Mouse (Mus musculus) intestine, embryonic 14.5 days (tissue): ENCODE results near the gene Naxd. TPM values are rescaled to one million over a fixed set of nuclear protein-coding genes. Genes with fewer than 3 reads are reported as not detected.
"Not testable (repeated sequence)": the region's sequence is repeated elsewhere in the genome, so short reads cannot be mapped to it uniquely, and the experiment has no call there.

Source experiments
- ATAC-seq: fragments of 200-750 bp; cut with Nextera tagmentation; replicated peaks from 2 replicates; pipeline ENCODE4 v1.8.0; 2017; ENCODE audit warnings: low read depth, moderate number of reproducible peaks, moderate TSS enrichment, moderate library complexity; ENCODE audit not compliant: low FRiP score, low TSS enrichment
- DNase-seq: peaks from one replicate; pipeline ENCODE4 v3.0.0-alpha.2; 2018; ENCODE audit warnings: low spot score
- H3K27ac ChIP-seq: fragments of 300-500 bp; sonication (generic); 2 replicates; pipeline ENCODE4 v1.5.1; 2014; ENCODE audit warnings: low read depth, mild to moderate bottlenecking, control low read depth
- H3K27me3 ChIP-seq: fragments of 300-500 bp; sonication (generic); replicated peaks from 2 replicates; pipeline ENCODE4 v1.6.1; 2014; ENCODE audit warnings: low read length, control low read depth; ENCODE audit not compliant: control insufficient read depth, insufficient read depth
- H3K36me3 ChIP-seq: fragments of 300-500 bp; sonication (generic); 2 replicates; pipeline ENCODE4 v1.6.1; 2014; ENCODE audit warnings: low read length, control low read depth; ENCODE audit not compliant: control insufficient read depth, insufficient read depth
- H3K4me1 ChIP-seq: fragments of 300-500 bp; sonication (generic); replicated peaks from 2 replicates; pipeline ENCODE4 v1.6.1; 2014; ENCODE audit warnings: low read length, control low read depth, mixed read lengths; ENCODE audit not compliant: control insufficient read depth, insufficient read depth
- H3K4me2 ChIP-seq: fragments of 300-500 bp; sonication (generic); 2 replicates; pipeline ENCODE4 v1.6.1; 2014; ENCODE audit warnings: low read length
- H3K4me3 ChIP-seq: fragments of 300-500 bp; sonication (generic); 2 replicates; pipeline ENCODE4 v1.5.1; 2014; ENCODE audit warnings: low read depth, low read length, control low read depth, mixed read lengths
- H3K9ac ChIP-seq: fragments of 300-500 bp; sonication (generic); 2 replicates; pipeline ENCODE4 v1.6.1; 2014; ENCODE audit warnings: mild to moderate bottlenecking, low read length
- H3K9me3 ChIP-seq: fragments of 300-500 bp; sonication (generic); 2 replicates; pipeline ENCODE4 v1.6.1; 2016; ENCODE audit warnings: low read length, control low read depth; ENCODE audit not compliant: control insufficient read depth
- WGBS: fragments of 180-500 bp; shearing (Covaris S2); extraction: QIAGEN DNeasy Blood & Tissue Kit; methylation state at CpG from one replicate; pipeline ENCODE4 v1.1.7; 2014; 5-methylcytosine and 5-hydroxymethylcytosine counted together
- polyA plus RNA-seq: library from polyadenylated mRNA; unstranded; fragments of >200 nt; fragmentation: Nextera tagmentation; extraction: Ambion mirVana; gene quantifications from 2 replicates; pipeline ENCODE4 v1.2.1, GENCODE M21; 2014

Naxd gene
- polyA plus RNA-seq, 1 experiment from 2014 or later: 109 TPM

- WGBS: 79% methylated on average over 3 of the region's 4 CpGs
- not testable (repeated sequence) for H3K27me3 ChIP-seq, H3K9ac ChIP-seq, H3K27ac ChIP-seq, H3K4me3 ChIP-seq, ATAC-seq, H3K9me3 ChIP-seq, H3K36me3 ChIP-seq, H3K4me2 ChIP-seq, DNase-seq
- peaks cover 17% of the 10 kb centered on the region for H3K4me1 ChIP-seq
Measured at GRCm38 (mm10) chr8:11551497-11551896, 54.2 kb downstream of the Naxd start.

GRCm38 (mm10) chr8:11552390-11552789 lies 55.1 kb downstream of the Naxd start:
- Histone ChIP-seq H3K9ac (no peak overlapping the region), H3K27ac (no peak overlapping the region), H3K4me1 (peaks cover 17% of the 10 kb centered on the region), H3K4me2 (no peak overlapping the region), H3K9me3 (no peaks in the 10 kb centered on the region), H3K36me3 (peaks cover 2% of the 10 kb centered on the region; the same call in 1 of the 2 replicates), H3K4me3 (no peak overlapping the region), H3K27me3 (no peaks in the 10 kb centered on the region)
- ATAC-seq (no peak), DNase-seq (no peak)
- 84% methylated on average over 10 of the region's 10 CpGs for WGBS

GRCm38 (mm10) chr8:11554799-11555719 lies 57.8 kb downstream of the Naxd start, which contains the start of gene Ing1:
Gene Ing1, plus strand, starts transcription at chr8:11555571.
- DNase-seq: peak; percentile 96
- no peaks in the 10 kb centered on the region for H3K9me3 ChIP-seq
- H3K27ac ChIP-seq: peak within 1 kb of the TSS; percentile 98
- peak within 1 kb of the TSS; percentile 93 for H3K9ac ChIP-seq
- H3K4me1 ChIP-seq: peaks cover 23% of the 10 kb centered on the region
- H3K4me3 ChIP-seq: peak within 1 kb of the TSS; percentile 88
- H3K27me3 ChIP-seq: no peaks in the 10 kb centered on the region
- H3K4me2 ChIP-seq: peak within 1 kb of the TSS; percentile 63
- WGBS: under 1% methylated on average over 51 of the region's 52 CpGs
- ATAC-seq: peak; percentile 81
- no peaks in the 10 kb centered on the region for H3K36me3 ChIP-seq

- Histone ChIP-seq H3K27me3 (no peaks in the 10 kb centered on the region), H3K36me3 (peaks cover under 1% of the 10 kb centered on the region; the same call in 1 of the 2 replicates), H3K4me2 (peak overlapping the region; percentile 63), H3K4me3 (peak overlapping the region; percentile 88), H3K27ac (peak overlapping the region; percentile 98), H3K9me3 (no peaks in the 10 kb centered on the region), H3K9ac (peak overlapping the region; percentile 93), H3K4me1 (peaks cover 23% of the 10 kb centered on the region)
- WGBS: under 1% methylated on average over 93 of the region's 103 CpGs
- DNase-seq: peak; percentile 95
- ATAC-seq: peak; percentile 86
Measured at GRCm38 (mm10) chr8:11555720-11556591, 58.6 kb downstream of the Naxd start.

- Histone ChIP-seq H3K36me3 (peaks cover 10% of the 10 kb centered on the region), H3K4me2 (peak overlapping the region; percentile 63), H3K27me3 (no peaks in the 10 kb centered on the region), H3K9ac (peak overlapping the region; percentile 93), H3K27ac (peak overlapping the region; percentile 98), H3K4me3 (peak overlapping the region; percentile 88), H3K9me3 (no peaks in the 10 kb centered on the region), H3K4me1 (peaks cover 23% of the 10 kb centered on the region)
- ATAC-seq (no peak), DNase-seq (peak; percentile 78)
- under 1% methylated on average over 81 of the region's 85 CpGs for WGBS
Measured at GRCm38 (mm10) chr8:11556691-11557423, 59.6 kb downstream of the Naxd start.

GRCm38 (mm10) chr8:11557424-11557767 lies 60.1 kb downstream of the Naxd start:
- peak overlapping the region; percentile 88 for H3K4me3 ChIP-seq
- peak overlapping the region; percentile 93 for H3K9ac ChIP-seq
- under 1% methylated on average over 32 of the region's 32 CpGs for WGBS
- peaks cover 15% of the 10 kb centered on the region for H3K36me3 ChIP-seq
- peak overlapping the region; percentile 98 for H3K27ac ChIP-seq
- H3K27me3 ChIP-seq: no peaks in the 10 kb centered on the region
- H3K9me3 ChIP-seq: no peaks in the 10 kb centered on the region
- ATAC-seq (peak; percentile 1; the same call in 1 of the 2 replicates), DNase-seq (no peak)
- peaks cover 23% of the 10 kb centered on the region for H3K4me1 ChIP-seq
- H3K4me2 ChIP-seq: peak overlapping the region; percentile 63

GRCm38 (mm10) chr8:11557768-11558629 lies 60.7 kb downstream of the Naxd start:
- peak; percentile 79 for ATAC-seq
- Histone ChIP-seq H3K4me2 (peak overlapping the region; percentile 63), H3K9ac (peak overlapping the region; percentile 93), H3K9me3 (no peaks in the 10 kb centered on the region), H3K27me3 (no peaks in the 10 kb centered on the region), H3K27ac (peak overlapping the region; percentile 98), H3K4me3 (peak overlapping the region; percentile 88), H3K36me3 (peaks cover 17% of the 10 kb centered on the region), H3K4me1 (peaks cover 23% of the 10 kb centered on the region)
- DNase-seq: peak; percentile 96
- WGBS: under 1% methylated on average over 67 of the region's 67 CpGs
